Mouse (Mus musculus) gastrocnemius, postnatal 25 days (tissue): ENCODE measurements around the gene Itpr1. TPM values are rescaled to one million over a fixed set of nuclear protein-coding genes. Genes with fewer than 3 reads are reported as not detected.

Source experiments
- DNase-seq: peaks from one replicate; pipeline ENCODE4 v3.0.0; 2022
- total RNA-seq, 2 experiments: library from RNA; stranded (reverse); gene quantifications; 1 replicate in 1 of 2; 2 replicates in 1 of 2; pipeline ENCODE4 v1.2.3; 2021

The Itpr1 gene
- total RNA-seq, 2 experiments from 2014 or later: 12.3 to 12.5 TPM

- DNase-seq: no peak
Measured at GRCm38 (mm10) chr6:108324464-108325025, 111.6 kb downstream of the Itpr1 start.

- no peak for DNase-seq
Measured at GRCm38 (mm10) chr6:108325400-108325799, 112.5 kb downstream of the Itpr1 start.

GRCm38 (mm10) chr6:108325948-108326411, 113.1 kb downstream of the Itpr1 start:
- DNase-seq: no peak

- peak; percentile 46 for DNase-seq
Measured at GRCm38 (mm10) chr6:108326751-108327161, 113.9 kb downstream of the Itpr1 start.

GRCm38 (mm10) chr6:108327561-108327960, 114.7 kb downstream of the Itpr1 start:
- DNase-seq: no peak

GRCm38 (mm10) chr6:108328296-108328695, 115.4 kb downstream of the Itpr1 start:
- DNase-seq: no peak

GRCm38 (mm10) chr6:108330461-108330860, 117.6 kb downstream of the Itpr1 start:
- no peak for DNase-seq

- DNase-seq: no peak
Measured at GRCm38 (mm10) chr6:108331268-108331667, 118.4 kb downstream of the Itpr1 start.

- DNase-seq: no peak
Measured at GRCm38 (mm10) chr6:108334059-108334458, 121.2 kb downstream of the Itpr1 start.

GRCm38 (mm10) chr6:108335202-108335823, 122.4 kb downstream of the Itpr1 start:
- no peak for DNase-seq

GRCm38 (mm10) chr6:108336506-108336905, 123.6 kb downstream of the Itpr1 start:
- DNase-seq: no peak

GRCm38 (mm10) chr6:108337289-108337688, 124.4 kb downstream of the Itpr1 start:
- DNase-seq: no peak

GRCm38 (mm10) chr6:108338362-108338761, 125.5 kb downstream of the Itpr1 start:
- no peak for DNase-seq

GRCm38 (mm10) chr6:108342989-108343388, 130.1 kb downstream of the Itpr1 start:
- DNase-seq: no peak

GRCm38 (mm10) chr6:108343781-108344310, 130.9 kb downstream of the Itpr1 start:
- DNase-seq: no peak

- DNase-seq: no peak
Measured at GRCm38 (mm10) chr6:108350801-108351200, 137.9 kb downstream of the Itpr1 start.

GRCm38 (mm10) chr6:108351998-108352397, 139.1 kb downstream of the Itpr1 start:
- DNase-seq: no peak

GRCm38 (mm10) chr6:108367412-108367811, 154.5 kb downstream of the Itpr1 start:
- no peak for DNase-seq

GRCm38 (mm10) chr6:108369031-108369430, 156.1 kb downstream of the Itpr1 start:
- no peak for DNase-seq

GRCm38 (mm10) chr6:108371347-108371893, 158.5 kb downstream of the Itpr1 start:
- DNase-seq: no peak

GRCm38 (mm10) chr6:108374019-108374418, 161.1 kb downstream of the Itpr1 start:
- DNase-seq: no peak

- no peak for DNase-seq
Measured at GRCm38 (mm10) chr6:108379041-108379440, 166.1 kb downstream of the Itpr1 start.

GRCm38 (mm10) chr6:108380209-108380608, 167.3 kb downstream of the Itpr1 start:
- no peak for DNase-seq
